Mouse (Mus musculus): ENCODE results near the gene Zfp37. TPM values are rescaled to one million over a fixed set of nuclear protein-coding genes. Genes with fewer than 3 reads are reported as not detected.
"Not testable (repeated sequence)": the region's sequence is repeated elsewhere in the genome, so short reads cannot be mapped to it uniquely, and the experiment has no call there.

Zfp37 gene
- polyA plus RNA-seq, 1 experiment from 2014 or later: 8.7 TPM

GRCm38 (mm10) chr4:62167636-62168035 is 63.2 kb downstream of the Zfp37 start:
- not testable (repeated sequence) for H3K36me3 ChIP-seq (ENCODE audit: control insufficient read depth, insufficient read depth, low read length); H3K4me3 ChIP-seq (ENCODE audit: control insufficient read depth in 1 of 2, insufficient read depth in 1 of 2, low read depth in 1 of 2, low read length in 2 of 2); H3K9ac ChIP-seq (ENCODE audit: low read length); ATAC-seq (ENCODE audit: insufficient number of reproducible peaks, insufficient read depth, low FRiP score, low read depth); H3K4me2 ChIP-seq (ENCODE audit: low read length); H3K9me3 ChIP-seq (ENCODE audit: control insufficient read depth, low read length); H3K4me1 ChIP-seq (ENCODE audit: control insufficient read depth in 2 of 2, insufficient read depth in 2 of 2, low read length in 2 of 2); H3K27me3 ChIP-seq (ENCODE audit: control insufficient read depth, insufficient read depth, low read length); H3K27ac ChIP-seq (replicated peaks in 1 of 2; ENCODE audit: control insufficient read depth in 1 of 2, insufficient read depth in 1 of 2, low read depth in 2 of 2, low read length in 2 of 2)
- 86% methylated on average over 13 of the region's 13 CpGs for WGBS

GRCm38 (mm10) chr4:62158401-62158800 is 72.4 kb downstream of the Zfp37 start:
- Histone ChIP-seq H3K4me2 (ENCODE audit: low read length) (no peak overlapping the region), H3K27me3 (ENCODE audit: control insufficient read depth, insufficient read depth, low read length) (no peaks in the 10 kb centered on the region), H3K36me3 (ENCODE audit: control insufficient read depth, insufficient read depth, low read length) (no peaks in the 10 kb centered on the region), H3K9ac (ENCODE audit: low read length) (no peak overlapping the region), H3K27ac (replicated peaks in 1 of 2; ENCODE audit: control insufficient read depth in 1 of 2, insufficient read depth in 1 of 2, low read depth in 2 of 2, low read length in 2 of 2) (no peak overlapping the region), H3K9me3 (ENCODE audit: control insufficient read depth, low read length) (no peaks in the 10 kb centered on the region), H3K4me3 (ENCODE audit: control insufficient read depth in 1 of 2, insufficient read depth in 1 of 2, low read depth in 1 of 2, low read length in 2 of 2) (no peak overlapping the region), H3K4me1 (ENCODE audit: control insufficient read depth in 2 of 2, insufficient read depth in 2 of 2, low read length in 2 of 2) (no peaks in the 10 kb centered on the region)
- no peak for ATAC-seq (ENCODE audit: insufficient number of reproducible peaks, insufficient read depth, low FRiP score, low read depth)
- 40% methylated on average over 1 of the region's 1 CpGs for WGBS

- H3K4me3 ChIP-seq (ENCODE audit: control insufficient read depth in 1 of 2, insufficient read depth in 1 of 2, low read depth in 1 of 2, low read length in 2 of 2): no peak within 1 kb of the TSS
- H3K27ac ChIP-seq (replicated peaks in 1 of 2; ENCODE audit: control insufficient read depth in 1 of 2, insufficient read depth in 1 of 2, low read depth in 2 of 2, low read length in 2 of 2): no peak within 1 kb of the TSS
- no peak within 1 kb of the TSS for H3K4me2 ChIP-seq (ENCODE audit: low read length)
- H3K36me3 ChIP-seq (ENCODE audit: control insufficient read depth, insufficient read depth, low read length): no peaks in the 10 kb centered on the region
- H3K27me3 ChIP-seq (ENCODE audit: control insufficient read depth, insufficient read depth, low read length): no peaks in the 10 kb centered on the region
- no peak for ATAC-seq (ENCODE audit: insufficient number of reproducible peaks, insufficient read depth, low FRiP score, low read depth)
- no peaks in the 10 kb centered on the region for H3K4me1 ChIP-seq (ENCODE audit: control insufficient read depth in 2 of 2, insufficient read depth in 2 of 2, low read length in 2 of 2)
- no peaks in the 10 kb centered on the region for H3K9me3 ChIP-seq (ENCODE audit: control insufficient read depth, low read length)
- 64% methylated on average over 2 of the region's 2 CpGs for WGBS
- H3K9ac ChIP-seq (ENCODE audit: low read length): no peak within 1 kb of the TSS
Measured at GRCm38 (mm10) chr4:62150811-62151210, 80.0 kb downstream of the Zfp37 start, which contains the start of gene Mup21. Mup21 (minus strand) TSS chr4:62150863.

Other genes starting within 250 kb of the Zfp37 start
- not detected in 2 replicates for gene Mup20, start 176.9 kb downstream of the Zfp37 start, polyA plus RNA-seq (2014; fragmentation: Nextera tagmentation; extraction: Ambion mirVana)
- gene Mup3, start 143.7 kb downstream of the Zfp37 start, polyA plus RNA-seq (2014; fragmentation: Nextera tagmentation; extraction: Ambion mirVana): not detected in 2 replicates
- not detected in 2 replicates for gene Mup21, start 80.2 kb downstream of the Zfp37 start, polyA plus RNA-seq (2014; fragmentation: Nextera tagmentation; extraction: Ambion mirVana)
- 20.7 and 23.0 TPM in 2 replicates for gene Slc31a2, start 31.5 kb upstream of the Zfp37 start, polyA plus RNA-seq (2014; fragmentation: Nextera tagmentation; extraction: Ambion mirVana)
- 18.0 and 20.8 TPM in 2 replicates for gene Fkbp15, start 129.5 kb upstream of the Zfp37 start, polyA plus RNA-seq (2014; fragmentation: Nextera tagmentation; extraction: Ambion mirVana)
- 38.1 and 40.2 TPM in 2 replicates for gene Slc31a1, start 129.7 kb upstream of the Zfp37 start, polyA plus RNA-seq (2014; fragmentation: Nextera tagmentation; extraction: Ambion mirVana)
- 85.6 and 93.0 TPM in 2 replicates for gene Cdc26, start 177.6 kb upstream of the Zfp37 start, polyA plus RNA-seq (2014; fragmentation: Nextera tagmentation; extraction: Ambion mirVana)
- gene Prpf4, start 177.8 kb upstream of the Zfp37 start, polyA plus RNA-seq (2014; fragmentation: Nextera tagmentation; extraction: Ambion mirVana): 12.6 and 14.9 TPM in 2 replicates
- gene Rnf183, start 204.2 kb upstream of the Zfp37 start, polyA plus RNA-seq (2014; fragmentation: Nextera tagmentation; extraction: Ambion mirVana): not detected in 2 replicates
- 2.6 and 2.8 TPM in 2 replicates for gene Wdr31, start 239.8 kb upstream of the Zfp37 start, polyA plus RNA-seq (2014; fragmentation: Nextera tagmentation; extraction: Ambion mirVana)
- gene Bspry, start 249.0 kb upstream of the Zfp37 start, polyA plus RNA-seq (2014; fragmentation: Nextera tagmentation; extraction: Ambion mirVana): 0.27 and 0.36 TPM in 2 replicates